Mouse (Mus musculus) mouse trophoblast stem cell (cell line): ENCODE results near the gene Ntn5.

Source experiments
- in situ Hi-C, 2 experiments: fragments of 300-500 bp; cut with MseI, MboI; formaldehyde crosslinking; loops; 2 replicates in 1 of 2; 3 replicates in 1 of 2; pipeline ENCODE4 v1.15.1; 2025

Gene Ntn5

GRCm38 (mm10) chr7:45697894-45698293 is 14.1 kb downstream of the Ntn5 start:
- in situ Hi-C loops: no loop called here

GRCm38 (mm10) chr7:45699523-45700141 is 15.8 kb downstream of the Ntn5 start, which contains the start of gene Car11:
Car11 (plus strand) TSS chr7:45699843.
- in situ Hi-C loops: no loop called here

- in situ Hi-C loops: no loop called here
Observed at GRCm38 (mm10) chr7:45700301-45701015, 16.6 kb downstream of the Ntn5 start.

- in situ Hi-C loops: no loop called here
Observed at GRCm38 (mm10) chr7:45701072-45701471, 17.2 kb downstream of the Ntn5 start.

- in situ Hi-C loops: no loop called here
Observed at GRCm38 (mm10) chr7:45701607-45702006, 17.8 kb downstream of the Ntn5 start.

GRCm38 (mm10) chr7:45702316-45702715 is 18.5 kb downstream of the Ntn5 start:
- in situ Hi-C loops: no loop called here

- in situ Hi-C loops: no loop called here
Observed at GRCm38 (mm10) chr7:45702809-45703520, 19.1 kb downstream of the Ntn5 start.

- in situ Hi-C loops: no loop called here
Observed at GRCm38 (mm10) chr7:45703521-45704033, 19.8 kb downstream of the Ntn5 start.

GRCm38 (mm10) chr7:45704046-45704559 is 20.3 kb downstream of the Ntn5 start:
- in situ Hi-C loops: no loop called here

- in situ Hi-C loops: no loop called here
Observed at GRCm38 (mm10) chr7:45704730-45705442, 21.1 kb downstream of the Ntn5 start, which contains the start of gene Dbp. Dbp (plus strand) TSS chr7:45705088.

- in situ Hi-C loops: no loop called here
Observed at GRCm38 (mm10) chr7:45705443-45705864, 21.6 kb downstream of the Ntn5 start.

- in situ Hi-C loops: no loop called here
Observed at GRCm38 (mm10) chr7:45705873-45706281, 22.1 kb downstream of the Ntn5 start.

GRCm38 (mm10) chr7:45706721-45707241 is 23.0 kb downstream of the Ntn5 start:
- in situ Hi-C loops: no loop called here

GRCm38 (mm10) chr7:45707375-45707967 is 23.6 kb downstream of the Ntn5 start:
- in situ Hi-C loops: no loop called here

- in situ Hi-C loops: no loop called here
Observed at GRCm38 (mm10) chr7:45708221-45708761, 24.5 kb downstream of the Ntn5 start.

GRCm38 (mm10) chr7:45709036-45709435 is 25.2 kb downstream of the Ntn5 start:
- in situ Hi-C loops: no loop called here

GRCm38 (mm10) chr7:45709677-45710355 is 26.0 kb downstream of the Ntn5 start:
- in situ Hi-C loops: no loop called here

- in situ Hi-C loops: no loop called here
Observed at GRCm38 (mm10) chr7:45710477-45711191, 26.8 kb downstream of the Ntn5 start.

- in situ Hi-C loops: no loop called here
Observed at GRCm38 (mm10) chr7:45711316-45712021, 27.6 kb downstream of the Ntn5 start.
